Mouse (Mus musculus) embryonic fibroblast, embryonic 13.5 days (primary cell): ENCODE results near the gene Apol6.

Experiments used
- CTCF ChIP-seq: IDR thresholded peaks from 2 replicates; pipeline ENCODE4 v1.5.1; 2011; ENCODE audit warnings: mild to moderate bottlenecking, control low read depth, low read length, moderate library complexity, borderline replicate concordance; ENCODE audit not compliant: insufficient read depth
- POLR2A ChIP-seq: IDR thresholded peaks from 2 replicates; pipeline ENCODE4 v1.6.1; 2011; ENCODE audit warnings: low read depth, mild to moderate bottlenecking, control low read depth, low read length, moderate library complexity

DNA sequence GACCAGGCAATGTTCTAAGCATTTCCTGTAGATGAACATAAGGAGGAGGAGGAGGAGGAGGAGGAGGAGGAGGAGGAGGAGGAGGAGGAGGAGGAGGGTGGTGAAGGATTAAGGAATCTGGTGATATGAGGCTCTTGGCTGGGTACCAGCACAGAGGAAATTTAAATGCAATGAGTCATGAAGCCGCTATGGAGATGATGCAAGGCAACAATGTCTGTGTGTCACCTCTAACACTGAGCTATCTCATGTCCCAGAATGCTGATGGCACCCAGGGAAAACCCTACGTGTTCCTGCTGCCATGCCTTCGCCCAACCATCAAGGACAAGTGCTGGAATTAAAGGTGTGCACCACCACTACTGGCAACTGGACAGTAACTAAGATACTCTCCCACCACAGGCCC, 24.5 kb downstream of the Apol6 start:
- TF ChIP-seq POLR2A (no peak), CTCF (no peak)
